Mouse (Mus musculus): ENCODE data around the gene Ap5m1.
"Not testable (repeated sequence)": the region's sequence is repeated elsewhere in the genome, so short reads cannot be mapped to it uniquely, and the experiment has no call there.

Gene Ap5m1

GRCm38 (mm10) chr14:49065529-49066273 lies at the start of gene Ap5m1:
Gene Ap5m1 (plus strand): TSS chr14:49066097.
- DNase-seq, result no peak

- DNase-seq, result no peak
These were observed 46.1 kb upstream of the Ap5m1 start for GRCm38 (mm10) chr14:49019765-49020164.

- DNase-seq, result no peak
These were observed 38.7 kb upstream of the Ap5m1 start for GRCm38 (mm10) chr14:49027040-49027778.

GRCm38 (mm10) chr14:49027779-49028368 lies 38.0 kb upstream of the Ap5m1 start:
- no peak for DNase-seq

- no peak for DNase-seq
These were observed 36.9 kb upstream of the Ap5m1 start for GRCm38 (mm10) chr14:49028991-49029390.

GRCm38 (mm10) chr14:49045610-49046009 lies 20.3 kb upstream of the Ap5m1 start:
- no peak for DNase-seq

- DNase-seq, result no peak
These were observed 16.4 kb upstream of the Ap5m1 start for GRCm38 (mm10) chr14:49049492-49049891.

GRCm38 (mm10) chr14:49063838-49064237 lies 2.1 kb upstream of the Ap5m1 start:
- DNase-seq, result no peak

GRCm38 (mm10) chr14:49066274-49066823 lies 452 bp downstream of the Ap5m1 start, which contains the start of gene Exoc5:
Gene Exoc5 (minus strand): TSS chr14:49066653.
- DNase-seq, result peak; percentile 95

GRCm38 (mm10) chr14:49072837-49073236 lies 6.9 kb downstream of the Ap5m1 start:
- DNase-seq, result no peak

- no peak for DNase-seq
These were observed 8.0 kb downstream of the Ap5m1 start for GRCm38 (mm10) chr14:49073896-49074295.

- DNase-seq, result no peak
These were observed 8.5 kb downstream of the Ap5m1 start for GRCm38 (mm10) chr14:49074361-49074760.

- no peak for DNase-seq
These were observed 12.9 kb downstream of the Ap5m1 start for GRCm38 (mm10) chr14:49078820-49079219.

GRCm38 (mm10) chr14:49086522-49086921 lies 20.6 kb downstream of the Ap5m1 start:
- DNase-seq, result no peak

- no peak for DNase-seq
These were observed 22.5 kb downstream of the Ap5m1 start for GRCm38 (mm10) chr14:49088155-49089048.

- no peak for DNase-seq
These were observed 23.7 kb downstream of the Ap5m1 start for GRCm38 (mm10) chr14:49089461-49090058.

- DNase-seq, result no peak
These were observed 24.2 kb downstream of the Ap5m1 start for GRCm38 (mm10) chr14:49090102-49090501.

GRCm38 (mm10) chr14:49091277-49091676 lies 25.4 kb downstream of the Ap5m1 start:
- DNase-seq, result no peak

GRCm38 (mm10) chr14:49091755-49092154 lies 25.9 kb downstream of the Ap5m1 start:
- not testable (repeated sequence) for DNase-seq

- peak; percentile 25 for DNase-seq
These were observed 52.5 kb downstream of the Ap5m1 start for GRCm38 (mm10) chr14:49118381-49118780.

GRCm38 (mm10) chr14:49121723-49122122 lies 55.8 kb downstream of the Ap5m1 start:
- no peak for DNase-seq

Measured in cerebellum, adult 11 months (tissue).